Mouse (Mus musculus) liver, embryonic 14.5 days (tissue): ENCODE measurements at regions not wholly inside any gene's neighbourhood (a gene's known extent, or its start where the extent isn't known, plus 50 kb on each side); places are given as distances from the start of the nearest gene placed in this dataset.

Experiments used
- ATAC-seq: fragments of 200-750 bp; cut with Nextera tagmentation; 2 replicates; pipeline ENCODE4 v1.8.0; 2017; ENCODE audit warnings: moderate number of reproducible peaks, mild to moderate bottlenecking, moderate library complexity; ENCODE audit not compliant: insufficient read depth
- DNase-seq, 3 experiments: peaks; one replicate each; pipeline ENCODE4 v3.0.0-alpha.2; 2012 to 2013; ENCODE audit warnings: low read depth in 3 of 3, low spot score in 3 of 3
- H3K27ac ChIP-seq: fragments of 300-500 bp; sonication (generic); 2 replicates; pipeline ENCODE4 v1.5.1; 2014; ENCODE audit warnings: moderate library complexity, mild to moderate bottlenecking, control low read depth, inconsistent platforms
- H3K27me3 ChIP-seq: fragments of 300-500 bp; sonication (generic); 2 replicates; pipeline ENCODE4 v1.6.1; 2014; ENCODE audit warnings: mild to moderate bottlenecking, low read length, moderate library complexity; ENCODE audit not compliant: control insufficient read depth, insufficient read depth
- H3K36me3 ChIP-seq: fragments of 300-500 bp; sonication (generic); replicated peaks from 2 replicates; pipeline ENCODE4 v1.6.1; 2014; ENCODE audit warnings: low read depth; ENCODE audit not compliant: control insufficient read depth, insufficient read depth
- H3K4me1 ChIP-seq, 2 experiments: fragments of 200-500 bp in 1 of 2; fragments of 300-500 bp in 1 of 2; sonication (generic) in 1 of 2; replicated peaks; 2 replicates each; pipeline ENCODE4 v1.6.1; 2012 to 2014; ENCODE audit warnings: antibody characterized with exemption in 1 of 2, inconsistent platforms in 1 of 2, low read length in 1 of 2; ENCODE audit not compliant: control insufficient read depth in 2 of 2, insufficient read depth in 2 of 2
- H3K4me2 ChIP-seq: fragments of 300-500 bp; sonication (generic); 2 replicates; pipeline ENCODE4 v1.6.1; 2014; ENCODE audit warnings: low read depth, mild to moderate bottlenecking, control low read depth, moderate library complexity
- H3K4me3 ChIP-seq, 2 experiments: fragments of 200-500 bp in 1 of 2; fragments of 300-500 bp in 1 of 2; sonication (generic) in 1 of 2; 2 replicates each; pipeline ENCODE4 v1.5.1; 2012 to 2014; ENCODE audit warnings: low read depth in 2 of 2, low read length in 2 of 2, mild to moderate bottlenecking in 2 of 2, control low read depth in 1 of 2, inconsistent platforms in 1 of 2, moderate library complexity in 1 of 2; ENCODE audit not compliant: insufficient read depth in 1 of 2
- H3K9ac ChIP-seq: fragments of 300-500 bp; sonication (generic); replicated peaks from 2 replicates; pipeline ENCODE4 v1.6.1; 2014; ENCODE audit warnings: mild to moderate bottlenecking, control low read depth, moderate library complexity
- H3K9me3 ChIP-seq: fragments of 300-500 bp; sonication (generic); 2 replicates; pipeline ENCODE4 v1.6.1; 2016; ENCODE audit warnings: low read length, mixed read lengths; ENCODE audit not compliant: control insufficient read depth
- CTCF ChIP-seq: IDR thresholded peaks from 2 replicates; pipeline ENCODE4 v1.5.1; 2016; ENCODE audit warnings: antibody characterized with exemption, low read depth, control low read depth
- EP300 ChIP-seq: IDR thresholded peaks from 2 replicates; pipeline ENCODE4 v1.6.1; 2016; ENCODE audit warnings: antibody characterized with exemption, low read depth
- WGBS: fragments of 180-500 bp; shearing (Covaris S2); extraction: QIAGEN DNeasy Blood & Tissue Kit; methylation state at CpG from one replicate; pipeline ENCODE4 v1.1.7; 2014; ENCODE audit not compliant: insufficient replicate concordance; 5-methylcytosine and 5-hydroxymethylcytosine counted together

DNA sequence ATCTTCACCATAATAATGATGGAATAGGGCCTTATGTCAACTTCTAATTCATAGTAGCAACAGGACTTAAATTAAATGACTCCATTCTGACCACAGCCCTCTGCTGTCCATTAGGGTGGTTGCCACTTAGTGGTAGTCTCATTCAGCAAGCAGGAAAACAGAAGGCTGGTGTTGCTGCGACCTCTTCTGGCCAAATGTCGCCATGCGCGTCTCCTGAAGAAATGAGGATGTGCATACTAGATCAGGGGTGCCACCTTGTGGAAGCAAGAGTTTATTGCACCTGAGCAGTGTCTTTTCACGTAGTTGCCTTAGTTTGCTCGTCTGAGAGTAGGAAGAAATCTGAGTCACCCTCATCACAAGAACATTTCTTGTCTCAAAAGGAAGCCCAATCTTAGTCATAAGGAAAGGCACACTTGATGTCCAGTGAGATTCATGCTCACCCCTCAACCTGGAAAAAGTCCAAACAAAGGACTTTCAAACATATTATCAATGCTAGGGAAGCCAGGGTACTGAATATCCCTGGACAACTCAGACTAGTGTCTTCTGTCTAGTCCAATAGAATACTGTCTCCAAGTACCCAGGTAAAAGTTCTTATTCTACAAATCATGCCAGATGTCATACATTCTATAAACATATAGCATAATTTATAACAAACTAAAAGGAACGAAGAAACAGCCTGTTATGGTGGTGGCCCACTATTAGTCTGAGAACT, 147.0 kb upstream of the Ppp6c start:
- TF ChIP-seq EP300 (no peak), CTCF (peak; percentile 100)
- no peaks in the 10 kb centered on the region for H3K27me3 ChIP-seq
- 13% methylated on average over 7 of the region's 7 CpGs for WGBS
- H3K36me3 ChIP-seq = no peaks in the 10 kb centered on the region
- H3K4me3 ChIP-seq = no peak overlapping the region
- ATAC-seq = peak; percentile 91
- DNase-seq = peak; percentile 81 to 87 (median 85)
- no peaks in the 10 kb centered on the region for H3K4me1 ChIP-seq
- no peak overlapping the region for H3K27ac ChIP-seq
- H3K4me2 ChIP-seq = no peak overlapping the region
- no peaks in the 10 kb centered on the region for H3K9me3 ChIP-seq
- H3K9ac ChIP-seq = no peak overlapping the region

- Histone ChIP-seq H3K9me3 (no peaks in the 10 kb centered on the region), H3K36me3 (no peaks in the 10 kb centered on the region), H3K9ac (no peak overlapping the region), H3K27me3 (no peaks in the 10 kb centered on the region), H3K4me2 (no peak overlapping the region), H3K27ac (no peak overlapping the region), H3K4me1 (no peaks in the 10 kb centered on the region), H3K4me3 (no peak overlapping the region)
- DNase-seq = no peak
- WGBS = 64% methylated on average over 3 of the region's 3 CpGs
- TF ChIP-seq CTCF = no peak
- no peak for TF ChIP-seq EP300
- ATAC-seq = no peak
These were observed 118.0 kb upstream of the Ppp6c start for GRCm38 (mm10) chr2:39344207-39344606.

DNA sequence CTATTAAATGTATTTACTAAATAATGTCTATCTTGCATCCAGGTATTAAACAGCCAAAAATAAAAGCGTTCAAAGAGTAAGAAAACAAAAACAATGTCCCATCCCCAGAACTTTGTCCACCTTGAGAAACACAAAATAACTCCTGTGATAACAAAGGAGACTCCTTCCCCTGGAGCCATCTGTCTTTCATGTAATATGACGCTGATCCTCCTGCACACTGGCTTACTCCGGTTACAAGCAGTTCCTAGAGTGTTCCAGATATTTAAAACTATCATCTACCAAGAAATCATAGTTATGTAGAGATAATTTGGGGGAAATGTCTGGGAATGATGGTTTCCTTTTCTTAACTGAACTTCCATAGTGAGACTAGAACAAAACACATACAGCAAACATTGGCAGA, 114.2 kb upstream of the Ppp6c start:
- no peaks in the 10 kb centered on the region for H3K36me3 ChIP-seq
- WGBS = 58% methylated on average over 3 of the region's 3 CpGs
- no peak overlapping the region for H3K9ac ChIP-seq
- no peak overlapping the region for H3K27ac ChIP-seq
- no peak for TF ChIP-seq EP300
- no peak for TF ChIP-seq CTCF
- no peak for DNase-seq
- no peak overlapping the region for H3K4me2 ChIP-seq
- H3K9me3 ChIP-seq = no peaks in the 10 kb centered on the region
- no peak overlapping the region for H3K4me3 ChIP-seq
- H3K4me1 ChIP-seq = no peaks in the 10 kb centered on the region
- no peak for ATAC-seq
- H3K27me3 ChIP-seq = no peaks in the 10 kb centered on the region

DNA sequence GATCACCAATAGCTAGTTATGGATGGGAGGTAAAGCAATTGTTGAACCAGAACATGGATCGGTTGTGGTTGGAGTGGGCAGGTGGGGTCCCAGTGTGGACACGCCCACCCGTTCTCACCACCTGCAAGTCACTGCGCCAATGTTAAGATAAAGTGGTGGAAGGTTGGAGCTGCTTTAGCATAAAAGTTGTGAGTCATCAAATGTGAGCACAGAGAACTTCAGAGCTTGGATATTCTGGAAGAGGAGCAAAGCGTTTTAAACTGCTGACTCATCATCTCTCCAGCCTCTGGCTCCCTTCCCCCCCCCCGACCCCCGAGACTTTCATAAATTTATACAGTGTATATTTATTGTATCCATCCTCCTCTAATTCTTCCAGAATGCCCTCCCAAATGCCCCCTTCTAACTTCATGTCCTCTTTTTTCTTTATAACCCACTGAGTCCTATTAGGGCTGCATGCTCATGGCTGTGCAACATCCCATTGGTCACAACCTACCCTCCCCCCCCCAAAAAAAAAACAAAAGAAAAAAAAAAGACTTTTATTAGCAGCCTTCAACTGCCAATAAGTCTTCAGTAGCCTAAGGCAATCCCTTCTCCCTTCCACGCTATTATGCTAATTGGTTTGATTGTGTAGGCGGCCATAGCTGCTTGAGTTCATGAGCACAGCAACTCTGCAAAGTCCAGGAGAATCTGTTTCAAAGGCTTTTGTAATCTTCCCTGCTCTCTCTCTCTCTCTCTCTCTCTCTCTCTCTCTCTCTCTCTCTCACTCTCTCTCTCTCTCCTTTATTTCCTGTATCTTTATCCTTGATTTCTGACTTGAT, 112.8 kb upstream of the Ppp6c start:
- H3K9ac ChIP-seq = no peak overlapping the region
- TF ChIP-seq CTCF (no peak), EP300 (no peak)
- no peak overlapping the region for H3K27ac ChIP-seq
- no peak for DNase-seq
- H3K9me3 ChIP-seq = no peaks in the 10 kb centered on the region
- no peak overlapping the region for H3K4me3 ChIP-seq
- no peak overlapping the region for H3K4me2 ChIP-seq
- no peaks in the 10 kb centered on the region for H3K27me3 ChIP-seq
- H3K36me3 ChIP-seq = no peaks in the 10 kb centered on the region
- whole genome bisulfite sequencing = 64% methylated on average over 9 of the region's 9 CpGs
- no peaks in the 10 kb centered on the region for H3K4me1 ChIP-seq
- no peak for ATAC-seq

GRCm38 (mm10) chr2:39337524-39337923, 111.3 kb upstream of the Ppp6c start:
- DNase-seq = no peak
- Histone ChIP-seq H3K27ac (no peak overlapping the region), H3K4me1 (no peaks in the 10 kb centered on the region), H3K9ac (no peak overlapping the region), H3K9me3 (no peaks in the 10 kb centered on the region), H3K27me3 (no peaks in the 10 kb centered on the region), H3K36me3 (no peaks in the 10 kb centered on the region), H3K4me2 (no peak overlapping the region), H3K4me3 (no peak overlapping the region)
- ATAC-seq = no peak
- WGBS = 81% methylated on average over 1 of the region's 1 CpGs
- TF ChIP-seq CTCF = no peak
- no peak for TF ChIP-seq EP300
